Mouse (Mus musculus) ES-Bruce4 (cell line): ENCODE measurements around the gene Cacna1g.

Experiments used
- CTCF ChIP-seq: IDR thresholded peaks from one replicate; pipeline ENCODE4 v1.8.1; 2011; ENCODE audit warnings: low read depth, low read length
- POLR2A ChIP-seq: IDR thresholded peaks from one replicate; pipeline ENCODE4 v1.8.1; 2011; ENCODE audit warnings: low read length; ENCODE audit not compliant: insufficient read depth

- TF ChIP-seq CTCF (no peak), POLR2A (no peak)
These were observed 60.0 kb downstream of the Cacna1g start for GRCm38 (mm10) chr11:94414042-94414441.
